Mouse (Mus musculus) liver, embryonic 12.5 days (tissue): ENCODE results near the gene Inka1. TPM values are rescaled to one million over a fixed set of nuclear protein-coding genes. Genes with fewer than 3 reads are reported as not detected.

Source experiments
- ATAC-seq: fragments of 200-750 bp; cut with Nextera tagmentation; 2 replicates; pipeline ENCODE4 v1.8.0; 2017; ENCODE audit warnings: moderate number of reproducible peaks, mild to moderate bottlenecking, moderate library complexity
- H3K27ac ChIP-seq: fragments of 300-500 bp; sonication (generic); 2 replicates; pipeline ENCODE4 v1.5.1; 2016; ENCODE audit warnings: mild to moderate bottlenecking
- H3K27me3 ChIP-seq: fragments of 300-500 bp; sonication (generic); replicated peaks from 2 replicates; pipeline ENCODE4 v1.6.1; 2016; ENCODE audit warnings: mild to moderate bottlenecking, moderate library complexity
- H3K36me3 ChIP-seq: fragments of 300-500 bp; sonication (generic); 2 replicates; pipeline ENCODE4 v1.6.1; 2016; ENCODE audit warnings: mild to moderate bottlenecking, moderate library complexity
- H3K4me1 ChIP-seq: fragments of 300-500 bp; sonication (generic); 2 replicates; pipeline ENCODE4 v1.6.1; 2016
- H3K4me2 ChIP-seq: fragments of 300-500 bp; sonication (generic); 2 replicates; pipeline ENCODE4 v1.6.1; 2016; ENCODE audit warnings: mild to moderate bottlenecking, moderate library complexity
- H3K4me3 ChIP-seq: fragments of 300-500 bp; sonication (generic); 2 replicates; pipeline ENCODE4 v1.5.1; 2016; ENCODE audit warnings: mild to moderate bottlenecking, moderate library complexity
- H3K9ac ChIP-seq: fragments of 300-500 bp; sonication (generic); 2 replicates; pipeline ENCODE4 v1.6.1; 2016; ENCODE audit warnings: mild to moderate bottlenecking, moderate library complexity
- H3K9me3 ChIP-seq: fragments of 300-500 bp; sonication (generic); replicated peaks from 2 replicates; pipeline ENCODE4 v1.6.1; 2016; ENCODE audit warnings: mild to moderate bottlenecking, moderate library complexity
- WGBS: fragments of 180-500 bp; shearing (Covaris S2); methylation state at CpG from one replicate; pipeline ENCODE4 v1.1.7; 2016; ENCODE audit not compliant: insufficient replicate concordance; 5-methylcytosine and 5-hydroxymethylcytosine counted together
- polyA plus RNA-seq: library from polyadenylated mRNA; unstranded; fragments of >200 nt; fragmentation: Nextera tagmentation; extraction: Ambion mirVana; gene quantifications from 2 replicates; pipeline ENCODE4 v1.2.1, GENCODE M21; 2016

Gene Inka1
- polyA plus RNA-seq, 1 experiment from 2014 or later, result 68.7 TPM

GRCm38 (mm10) chr9:107964681-107965080 lies 21.0 kb downstream of the Inka1 start:
- H3K4me1 ChIP-seq, result peaks cover 28% of the 10 kb centered on the region
- H3K9ac ChIP-seq, result 0 out of 2 replicates have a peak overlapping the region, but pooled peaks have one; percentile 3
- ATAC-seq, result no peak
- peak overlapping the region; percentile 66; the same call in 1 of the 2 replicates for H3K27ac ChIP-seq
- H3K9me3 ChIP-seq, result no peaks in the 10 kb centered on the region
- H3K4me3 ChIP-seq, result no peak overlapping the region
- H3K36me3 ChIP-seq, result peaks cover 94% of the 10 kb centered on the region
- H3K4me2 ChIP-seq, result no peak overlapping the region
- 88% methylated on average over 9 of the region's 9 CpGs for WGBS
- no peaks in the 10 kb centered on the region for H3K27me3 ChIP-seq

- peak; percentile 62 for ATAC-seq
- H3K27ac ChIP-seq, result peak overlapping the region; percentile 66
- H3K27me3 ChIP-seq, result no peaks in the 10 kb centered on the region
- H3K9ac ChIP-seq, result peak overlapping the region; percentile 3; the same call in 1 of the 2 replicates
- WGBS, result 12% methylated on average over 5 of the region's 5 CpGs
- no peak overlapping the region for H3K4me2 ChIP-seq
- H3K4me1 ChIP-seq, result peaks cover 26% of the 10 kb centered on the region
- H3K36me3 ChIP-seq, result peaks cover 94% of the 10 kb centered on the region
- H3K4me3 ChIP-seq, result no peak overlapping the region
- no peaks in the 10 kb centered on the region for H3K9me3 ChIP-seq
These were observed 22.0 kb downstream of the Inka1 start for GRCm38 (mm10) chr9:107963700-107964099.

GRCm38 (mm10) chr9:107962916-107963315 lies 22.8 kb downstream of the Inka1 start:
- Histone ChIP-seq H3K27me3 (no peaks in the 10 kb centered on the region), H3K36me3 (peaks cover 94% of the 10 kb centered on the region), H3K9me3 (no peaks in the 10 kb centered on the region), H3K9ac (no peak overlapping the region), H3K27ac (peak overlapping the region; percentile 54; the same call in 1 of the 2 replicates), H3K4me1 (peaks cover 26% of the 10 kb centered on the region), H3K4me2 (no peak overlapping the region), H3K4me3 (no peak overlapping the region)
- ATAC-seq, result no peak
- 90% methylated on average over 9 of the region's 9 CpGs for WGBS

GRCm38 (mm10) chr9:107961881-107962280 lies 23.8 kb downstream of the Inka1 start:
- Histone ChIP-seq H3K27ac (0 out of 2 replicates have a peak overlapping the region, but pooled peaks have one; percentile 23), H3K9me3 (no peaks in the 10 kb centered on the region), H3K4me1 (peaks cover 24% of the 10 kb centered on the region), H3K9ac (no peak overlapping the region), H3K36me3 (peaks cover 96% of the 10 kb centered on the region), H3K4me3 (no peak overlapping the region), H3K27me3 (no peaks in the 10 kb centered on the region), H3K4me2 (no peak overlapping the region)
- WGBS, result 67% methylated on average over 5 of the region's 5 CpGs
- ATAC-seq, result no peak

GRCm38 (mm10) chr9:107961351-107961762 lies 24.3 kb downstream of the Inka1 start:
- Histone ChIP-seq H3K27me3 (no peaks in the 10 kb centered on the region), H3K4me3 (no peak overlapping the region), H3K36me3 (peaks cover 96% of the 10 kb centered on the region), H3K4me2 (no peak overlapping the region), H3K27ac (no peak overlapping the region), H3K4me1 (peaks cover 19% of the 10 kb centered on the region), H3K9me3 (no peaks in the 10 kb centered on the region), H3K9ac (no peak overlapping the region)
- ATAC-seq, result no peak
- 88% methylated on average over 10 of the region's 10 CpGs for WGBS

GRCm38 (mm10) chr9:107960928-107961327 lies 24.8 kb downstream of the Inka1 start:
- peaks cover 97% of the 10 kb centered on the region for H3K36me3 ChIP-seq
- H3K27ac ChIP-seq, result no peak overlapping the region
- H3K4me3 ChIP-seq, result no peak overlapping the region
- H3K9ac ChIP-seq, result no peak overlapping the region
- no peaks in the 10 kb centered on the region for H3K9me3 ChIP-seq
- peaks cover 15% of the 10 kb centered on the region for H3K4me1 ChIP-seq
- no peak for ATAC-seq
- WGBS, result 63% methylated on average over 4 of the region's 4 CpGs
- H3K27me3 ChIP-seq, result no peaks in the 10 kb centered on the region
- H3K4me2 ChIP-seq, result no peak overlapping the region

- Histone ChIP-seq H3K9me3 (no peaks in the 10 kb centered on the region), H3K36me3 (peaks cover 93% of the 10 kb centered on the region), H3K9ac (no peak overlapping the region), H3K4me3 (no peak overlapping the region), H3K4me1 (peaks cover 12% of the 10 kb centered on the region), H3K27me3 (no peaks in the 10 kb centered on the region), H3K4me2 (no peak overlapping the region), H3K27ac (no peak overlapping the region)
- 72% methylated on average over 6 of the region's 6 CpGs for WGBS
- no peak for ATAC-seq
These were observed 25.8 kb downstream of the Inka1 start for GRCm38 (mm10) chr9:107959896-107960295.

GRCm38 (mm10) chr9:107957141-107957540 lies 28.5 kb downstream of the Inka1 start:
- Histone ChIP-seq H3K9ac (no peak overlapping the region), H3K4me1 (peaks cover 10% of the 10 kb centered on the region), H3K9me3 (no peaks in the 10 kb centered on the region), H3K4me3 (no peak overlapping the region), H3K27me3 (no peaks in the 10 kb centered on the region), H3K4me2 (no peak overlapping the region), H3K36me3 (peaks cover 82% of the 10 kb centered on the region), H3K27ac (no peak overlapping the region)
- WGBS, result 62% methylated on average over 6 of the region's 6 CpGs
- no peak for ATAC-seq

- ATAC-seq, result no peak
- Histone ChIP-seq H3K9me3 (no peaks in the 10 kb centered on the region), H3K36me3 (peaks cover 68% of the 10 kb centered on the region), H3K4me3 (no peak overlapping the region), H3K4me1 (peaks cover 20% of the 10 kb centered on the region), H3K27me3 (no peaks in the 10 kb centered on the region), H3K4me2 (no peak overlapping the region), H3K9ac (no peak overlapping the region), H3K27ac (no peak overlapping the region)
- 82% methylated on average over 6 of the region's 6 CpGs for WGBS
These were observed 29.9 kb downstream of the Inka1 start for GRCm38 (mm10) chr9:107955613-107956289.

GRCm38 (mm10) chr9:107950460-107951355 lies 35.0 kb downstream of the Inka1 start:
- Histone ChIP-seq H3K4me3 (peak overlapping the region; percentile 84), H3K9me3 (no peaks in the 10 kb centered on the region), H3K4me2 (peak overlapping the region; percentile 84), H3K9ac (peak overlapping the region; percentile 78), H3K4me1 (peaks cover 28% of the 10 kb centered on the region), H3K27ac (peak overlapping the region; percentile 77), H3K27me3 (0 out of 2 replicates have a peak, but pooled peaks cover 21% of the 10 kb centered on the region), H3K36me3 (peaks cover 18% of the 10 kb centered on the region)
- peak; percentile 87 for ATAC-seq
- WGBS, result 12% methylated on average over 45 of the region's 45 CpGs

GRCm38 (mm10) chr9:107949922-107950235 lies 35.8 kb downstream of the Inka1 start, which contains the start of gene Traip:
TSS of gene Traip (plus strand) at chr9:107950136.
- peaks cover 28% of the 10 kb centered on the region for H3K4me1 ChIP-seq
- 81% methylated on average over 10 of the region's 10 CpGs for WGBS
- no peaks in the 10 kb centered on the region for H3K9me3 ChIP-seq
- H3K36me3 ChIP-seq, result peaks cover 15% of the 10 kb centered on the region
- H3K4me3 ChIP-seq, result peak within 1 kb of the TSS; percentile 84
- H3K27ac ChIP-seq, result peak within 1 kb of the TSS; percentile 77
- ATAC-seq, result no peak
- peak within 1 kb of the TSS; percentile 84 for H3K4me2 ChIP-seq
- H3K9ac ChIP-seq, result peak within 1 kb of the TSS; percentile 78
- H3K27me3 ChIP-seq, result 0 out of 2 replicates have a peak, but pooled peaks cover 21% of the 10 kb centered on the region
